Mouse (Mus musculus): ENCODE data around the gene Rfx4.

Gene Rfx4

DNA sequence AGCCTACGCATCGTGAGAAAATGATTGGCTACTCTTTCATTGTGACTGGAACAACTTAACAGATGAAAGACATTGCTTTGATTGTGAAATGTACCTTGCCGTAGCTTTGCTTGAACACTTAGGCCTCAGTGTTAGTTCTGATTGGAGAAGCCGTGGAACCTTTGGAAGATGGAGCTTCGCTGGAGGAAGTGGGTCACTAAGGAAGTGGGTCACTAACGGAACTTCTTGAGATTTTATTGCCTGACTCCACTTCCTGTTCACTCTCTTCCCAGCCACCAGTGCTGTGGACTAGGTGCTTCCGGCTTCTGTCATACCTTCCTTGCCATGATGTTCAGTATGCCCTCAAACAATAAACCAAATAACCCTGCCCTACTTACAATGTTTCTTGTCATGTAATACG lies 73.1 kb downstream of the Rfx4 start:
- no peak for TF ChIP-seq POU5F1 (IDR thresholded peaks at IDR 0.05; ENCODE audit: borderline replicate concordance, low read length)
- TF ChIP-seq CTCF (conservative IDR thresholded peaks at IDR 0.05; ENCODE audit: low read length), result no peak
- TF ChIP-seq NANOG (IDR thresholded peaks at IDR 0.05; ENCODE audit: borderline replicate concordance, low read length), result no peak
- peaks cover 19% of the 10 kb centered on the region for H3K4me1 ChIP-seq (replicated peaks; ENCODE audit: low read depth, low read length)
- H3K36me3 ChIP-seq (ENCODE audit: insufficient read depth, low read length), result no peaks in the 10 kb centered on the region
- peaks cover 21% of the 10 kb centered on the region for H3K27me3 ChIP-seq (ENCODE audit: insufficient read depth, low read length)
- H3K9me3 ChIP-seq (ENCODE audit: low read length), result no peaks in the 10 kb centered on the region
- H3K4me3 ChIP-seq (replicated peaks; ENCODE audit: low read length), result no peak overlapping the region

DNA sequence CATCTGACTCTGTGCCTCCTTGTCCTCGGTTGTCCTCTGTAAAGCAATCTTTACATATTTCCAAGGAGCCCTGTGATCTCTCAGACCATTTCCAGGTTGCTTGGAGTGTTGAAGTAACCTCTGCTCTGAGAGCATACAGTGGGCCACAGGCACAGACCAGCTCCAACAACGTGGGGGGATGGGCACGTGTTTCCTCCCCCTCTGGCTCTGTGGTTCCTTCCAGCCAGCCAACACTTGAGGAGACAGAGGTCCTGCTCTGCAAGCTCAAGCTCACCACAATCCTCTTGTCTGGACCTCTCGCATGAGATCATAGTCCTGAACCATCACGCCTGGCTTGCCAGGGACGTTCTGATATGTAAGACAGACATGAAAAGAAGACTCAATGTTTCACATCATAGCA lies 79.7 kb downstream of the Rfx4 start:
- H3K4me3 ChIP-seq (replicated peaks; ENCODE audit: low read length), result no peak overlapping the region
- H3K27me3 ChIP-seq (ENCODE audit: insufficient read depth, low read length), result peaks cover 48% of the 10 kb centered on the region
- H3K36me3 ChIP-seq (ENCODE audit: insufficient read depth, low read length), result no peaks in the 10 kb centered on the region
- H3K4me1 ChIP-seq (replicated peaks; ENCODE audit: low read depth, low read length), result peaks cover 62% of the 10 kb centered on the region
- TF ChIP-seq POU5F1 (IDR thresholded peaks at IDR 0.05; ENCODE audit: borderline replicate concordance, low read length) (no peak), NANOG (IDR thresholded peaks at IDR 0.05; ENCODE audit: borderline replicate concordance, low read length) (no peak), CTCF (conservative IDR thresholded peaks at IDR 0.05; ENCODE audit: low read length) (no peak)
- H3K9me3 ChIP-seq (ENCODE audit: low read length), result no peaks in the 10 kb centered on the region

DNA sequence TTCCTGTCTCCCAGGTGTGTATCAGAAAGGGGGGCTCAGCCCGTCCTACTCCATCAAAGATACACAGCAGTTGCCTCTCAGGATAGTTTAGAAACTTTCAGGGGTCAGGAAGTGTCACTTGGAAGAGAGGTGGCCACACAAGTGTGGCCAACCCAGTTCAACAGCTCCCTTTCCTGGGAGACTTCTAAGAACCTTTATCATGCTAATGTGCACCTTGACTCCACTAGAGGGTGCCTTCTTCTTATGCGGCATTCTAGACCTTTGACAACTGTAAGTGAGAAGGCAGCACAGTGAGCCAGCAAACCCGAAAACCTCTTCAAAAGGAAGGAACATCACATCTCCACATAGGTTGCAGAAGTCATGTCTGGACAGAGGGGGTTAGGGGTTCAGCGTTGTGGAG lies 80.2 kb downstream of the Rfx4 start:
- Histone ChIP-seq H3K27me3 (ENCODE audit: insufficient read depth, low read length) (peaks cover 45% of the 10 kb centered on the region), H3K9me3 (ENCODE audit: low read length) (no peaks in the 10 kb centered on the region), H3K36me3 (ENCODE audit: insufficient read depth, low read length) (no peaks in the 10 kb centered on the region), H3K4me1 (replicated peaks; ENCODE audit: low read depth, low read length) (peaks cover 67% of the 10 kb centered on the region), H3K4me3 (replicated peaks; ENCODE audit: low read length) (no peak overlapping the region)
- TF ChIP-seq NANOG (IDR thresholded peaks at IDR 0.05; ENCODE audit: borderline replicate concordance, low read length) (no peak), CTCF (conservative IDR thresholded peaks at IDR 0.05; ENCODE audit: low read length) (no peak), POU5F1 (IDR thresholded peaks at IDR 0.05; ENCODE audit: borderline replicate concordance, low read length) (peak; percentile 90)

DNA sequence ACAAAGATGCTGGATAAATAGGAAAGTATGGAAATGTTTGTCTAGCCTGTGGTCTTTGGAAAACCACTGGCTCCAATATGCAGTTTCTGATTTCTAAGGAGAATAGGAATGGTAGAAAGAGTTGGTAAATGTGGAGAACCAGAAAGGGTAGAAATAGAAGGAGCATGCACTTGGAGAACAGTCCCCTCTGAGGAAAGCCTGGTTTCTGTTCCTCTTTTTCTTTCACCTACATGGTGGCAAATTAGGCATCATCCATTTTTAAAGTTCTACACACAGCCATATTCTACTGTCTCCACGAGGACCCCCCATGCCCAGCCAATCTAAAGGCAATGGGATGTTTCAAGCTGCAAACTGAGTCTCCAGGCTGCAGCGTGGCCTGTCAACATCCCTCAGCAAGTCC lies 81.5 kb downstream of the Rfx4 start:
- TF ChIP-seq NANOG (IDR thresholded peaks at IDR 0.05; ENCODE audit: borderline replicate concordance, low read length), result no peak
- TF ChIP-seq POU5F1 (IDR thresholded peaks at IDR 0.05; ENCODE audit: borderline replicate concordance, low read length), result no peak
- no peak for TF ChIP-seq CTCF (conservative IDR thresholded peaks at IDR 0.05; ENCODE audit: low read length)
- H3K4me1 ChIP-seq (replicated peaks; ENCODE audit: low read depth, low read length), result peaks cover 76% of the 10 kb centered on the region
- no peaks in the 10 kb centered on the region for H3K9me3 ChIP-seq (ENCODE audit: low read length)
- no peaks in the 10 kb centered on the region for H3K36me3 ChIP-seq (ENCODE audit: insufficient read depth, low read length)
- H3K4me3 ChIP-seq (replicated peaks; ENCODE audit: low read length), result no peak overlapping the region
- H3K27me3 ChIP-seq (ENCODE audit: insufficient read depth, low read length), result peaks cover 52% of the 10 kb centered on the region

DNA sequence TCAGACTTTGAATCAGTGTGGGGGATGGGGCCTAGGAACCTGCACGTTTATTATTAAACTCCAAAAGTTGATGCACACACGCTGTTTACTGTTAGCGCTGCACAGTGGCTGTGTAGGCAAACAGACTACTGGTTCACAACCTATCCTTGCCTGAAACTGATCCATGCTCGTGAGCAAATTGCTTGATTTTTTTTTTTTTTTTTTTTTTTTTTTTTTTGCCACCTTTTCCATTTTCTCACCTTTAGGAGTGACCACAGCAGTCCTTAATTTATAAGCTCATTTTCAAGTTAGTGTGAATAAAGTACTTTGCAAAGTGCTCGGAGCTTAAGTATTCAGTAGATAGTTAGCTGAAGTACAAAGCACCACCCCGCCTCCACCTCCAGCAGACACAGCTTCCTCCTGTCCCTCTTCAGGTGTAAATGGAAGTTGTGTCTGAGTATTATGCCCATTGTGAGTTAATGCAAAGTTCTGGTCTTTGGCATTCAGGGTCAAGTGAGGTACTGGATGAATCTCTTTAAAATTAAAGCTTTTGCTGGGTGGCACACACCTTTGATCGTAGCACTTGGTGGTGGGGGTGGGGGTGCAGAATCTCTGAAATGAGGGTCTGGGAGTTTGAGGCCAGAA lies 83.1 kb downstream of the Rfx4 start:
- H3K4me1 ChIP-seq (replicated peaks; ENCODE audit: low read depth, low read length), result peaks cover 85% of the 10 kb centered on the region
- H3K4me3 ChIP-seq (replicated peaks; ENCODE audit: low read length), result peak overlapping the region; percentile 5
- H3K36me3 ChIP-seq (ENCODE audit: insufficient read depth, low read length), result no peaks in the 10 kb centered on the region
- H3K27me3 ChIP-seq (ENCODE audit: insufficient read depth, low read length), result peaks cover 51% of the 10 kb centered on the region
- H3K9me3 ChIP-seq (ENCODE audit: low read length), result no peaks in the 10 kb centered on the region
- TF ChIP-seq POU5F1 (IDR thresholded peaks at IDR 0.05; ENCODE audit: borderline replicate concordance, low read length) (no peak), CTCF (conservative IDR thresholded peaks at IDR 0.05; ENCODE audit: low read length) (no peak), NANOG (IDR thresholded peaks at IDR 0.05; ENCODE audit: borderline replicate concordance, low read length) (peak; percentile 70)

DNA sequence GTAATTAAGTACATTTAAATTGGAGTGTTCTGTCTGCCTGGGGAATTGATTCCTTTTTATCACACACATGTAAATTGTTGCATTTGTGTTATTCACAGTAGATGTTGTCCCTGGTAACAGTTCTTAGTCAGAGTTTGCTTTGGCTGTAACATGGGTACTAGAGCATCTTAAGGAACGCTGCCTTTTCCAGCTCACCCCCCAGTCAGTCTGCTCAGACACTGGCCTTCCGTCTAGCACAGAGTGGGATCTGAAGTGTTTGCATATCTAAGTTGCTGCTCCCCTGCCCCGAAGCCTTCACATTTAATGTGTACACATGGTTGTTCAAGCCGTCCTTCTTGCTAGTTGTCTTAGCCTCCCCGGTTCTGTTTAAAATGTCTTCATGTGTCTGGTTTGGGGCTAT lies 90.8 kb downstream of the Rfx4 start:
- peaks cover 50% of the 10 kb centered on the region for H3K27me3 ChIP-seq (ENCODE audit: insufficient read depth, low read length)
- H3K36me3 ChIP-seq (ENCODE audit: insufficient read depth, low read length), result no peaks in the 10 kb centered on the region
- no peaks in the 10 kb centered on the region for H3K9me3 ChIP-seq (ENCODE audit: low read length)
- TF ChIP-seq POU5F1 (IDR thresholded peaks at IDR 0.05; ENCODE audit: borderline replicate concordance, low read length) (no peak), NANOG (IDR thresholded peaks at IDR 0.05; ENCODE audit: borderline replicate concordance, low read length) (no peak), CTCF (conservative IDR thresholded peaks at IDR 0.05; ENCODE audit: low read length) (no peak)
- H3K4me1 ChIP-seq (replicated peaks; ENCODE audit: low read depth, low read length), result peaks cover 32% of the 10 kb centered on the region
- no peak overlapping the region for H3K4me3 ChIP-seq (replicated peaks; ENCODE audit: low read length)

DNA sequence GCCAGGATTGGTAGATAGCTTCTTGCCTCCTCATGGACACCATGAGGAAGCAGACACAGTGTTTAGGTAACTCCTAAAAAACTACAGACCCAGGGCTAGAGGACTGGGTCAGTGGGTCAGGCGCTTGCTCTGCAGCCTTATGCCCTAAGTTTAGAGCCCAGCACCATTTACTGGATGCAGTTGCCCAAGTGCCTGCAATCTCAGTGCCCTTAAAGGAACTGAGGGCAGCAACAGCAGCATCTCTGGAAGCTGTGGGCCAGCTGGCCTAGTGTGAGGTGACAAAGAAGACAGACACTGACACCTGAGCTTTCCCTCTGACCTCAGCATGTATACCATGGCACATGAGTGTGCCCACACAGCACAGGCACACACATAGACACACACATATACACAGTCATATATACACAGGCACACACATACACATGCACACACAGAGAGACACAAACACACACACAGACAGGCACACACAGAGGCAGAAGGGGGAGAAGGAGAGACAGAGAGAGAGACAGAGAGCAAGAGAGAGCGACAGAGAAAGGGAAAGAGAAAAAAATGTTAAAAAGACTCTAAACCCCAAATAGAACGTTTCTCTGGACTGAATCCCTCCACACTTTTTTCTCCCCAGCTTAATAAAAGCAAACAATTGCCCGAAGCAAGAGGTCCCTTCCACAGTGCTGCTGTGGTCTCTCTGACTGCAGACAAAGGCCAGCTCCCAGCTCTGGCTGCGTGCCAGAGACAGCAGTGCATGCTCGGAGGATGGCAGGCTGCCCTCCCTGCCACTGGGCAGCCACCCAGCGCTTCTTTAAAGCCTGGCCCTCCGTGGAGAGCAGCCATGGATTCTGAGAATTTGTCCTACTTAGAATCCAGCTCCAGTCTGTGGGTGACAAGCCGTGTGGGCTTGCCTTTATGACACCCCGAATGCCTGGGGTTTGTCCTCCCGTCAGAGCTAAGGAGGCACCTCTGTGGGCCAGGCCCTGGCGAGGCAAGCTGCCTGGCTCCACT lies 96.4 kb downstream of the Rfx4 start:
- Histone ChIP-seq H3K27me3 (ENCODE audit: insufficient read depth, low read length) (peaks cover 71% of the 10 kb centered on the region), H3K4me3 (replicated peaks; ENCODE audit: low read length) (no peak overlapping the region), H3K4me1 (replicated peaks; ENCODE audit: low read depth, low read length) (peaks cover 23% of the 10 kb centered on the region), H3K9me3 (ENCODE audit: low read length) (no peaks in the 10 kb centered on the region), H3K36me3 (ENCODE audit: insufficient read depth, low read length) (no peaks in the 10 kb centered on the region)
- TF ChIP-seq POU5F1 (IDR thresholded peaks at IDR 0.05; ENCODE audit: borderline replicate concordance, low read length) (no peak), CTCF (conservative IDR thresholded peaks at IDR 0.05; ENCODE audit: low read length) (no peak), NANOG (IDR thresholded peaks at IDR 0.05; ENCODE audit: borderline replicate concordance, low read length) (no peak)

DNA sequence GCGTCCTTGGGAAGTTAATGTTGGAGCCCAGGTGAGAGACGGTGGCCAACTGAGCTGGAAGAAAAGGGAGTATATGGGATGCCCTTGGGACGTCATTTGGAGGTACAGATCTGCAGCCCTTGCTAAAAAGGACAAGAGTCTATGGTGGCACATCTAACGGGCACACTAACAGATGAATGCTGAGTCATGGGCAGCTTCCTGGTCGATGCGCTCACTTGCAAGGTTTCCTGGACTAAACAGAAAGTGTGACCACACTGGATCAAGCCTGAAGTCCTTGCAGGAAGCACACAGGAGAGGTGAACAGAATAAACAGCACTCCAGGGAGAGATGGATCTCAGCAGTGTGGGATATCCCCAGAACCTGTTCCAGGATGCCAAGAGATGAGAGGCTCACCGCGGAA lies 98.2 kb downstream of the Rfx4 start:
- TF ChIP-seq CTCF (conservative IDR thresholded peaks at IDR 0.05; ENCODE audit: low read length) (no peak), NANOG (IDR thresholded peaks at IDR 0.05; ENCODE audit: borderline replicate concordance, low read length) (no peak), POU5F1 (IDR thresholded peaks at IDR 0.05; ENCODE audit: borderline replicate concordance, low read length) (no peak)
- no peaks in the 10 kb centered on the region for H3K36me3 ChIP-seq (ENCODE audit: insufficient read depth, low read length)
- no peaks in the 10 kb centered on the region for H3K9me3 ChIP-seq (ENCODE audit: low read length)
- H3K4me3 ChIP-seq (replicated peaks; ENCODE audit: low read length), result no peak overlapping the region
- peaks cover 35% of the 10 kb centered on the region for H3K4me1 ChIP-seq (replicated peaks; ENCODE audit: low read depth, low read length)
- peaks cover 80% of the 10 kb centered on the region for H3K27me3 ChIP-seq (ENCODE audit: insufficient read depth, low read length)

Data from E14TG2a.4 (cell line).